Mouse (Mus musculus): ENCODE results near the gene Gm21983.

The Gm21983 gene

GRCm38 (mm10) chr7:27184964-27185363 is 4.1 kb upstream of the Gm21983 start:
- peak; percentile 44 for DNase-seq (ENCODE audit: low read depth)

- no peak for DNase-seq (ENCODE audit: low read depth)
Measured at GRCm38 (mm10) chr7:27182498-27182897, 1.6 kb upstream of the Gm21983 start.

- no peak for DNase-seq (ENCODE audit: low read depth)
Measured at GRCm38 (mm10) chr7:27180036-27180435, 850 bp downstream of the Gm21983 start.

GRCm38 (mm10) chr7:27179217-27179918 is 1.5 kb downstream of the Gm21983 start:
- DNase-seq (ENCODE audit: low read depth): no peak

- peak; percentile 99 for DNase-seq (ENCODE audit: low read depth)
Measured at GRCm38 (mm10) chr7:27178324-27179216, 2.3 kb downstream of the Gm21983 start, which contains the start of gene Rab4b. Gene Rab4b, minus strand, starts transcription at chr7:27178896.

GRCm38 (mm10) chr7:27177942-27178323 is 3.0 kb downstream of the Gm21983 start:
- no peak for DNase-seq (ENCODE audit: low read depth)

GRCm38 (mm10) chr7:27174896-27175295 is 6.0 kb downstream of the Gm21983 start:
- DNase-seq (ENCODE audit: low read depth): no peak

GRCm38 (mm10) chr7:27174496-27174895 is 6.4 kb downstream of the Gm21983 start:
- DNase-seq (ENCODE audit: low read depth): no peak

- DNase-seq (ENCODE audit: low read depth): no peak
Measured at GRCm38 (mm10) chr7:27170981-27171380, 9.9 kb downstream of the Gm21983 start.

- DNase-seq (ENCODE audit: low read depth): no peak
Measured at GRCm38 (mm10) chr7:27168371-27168770, 12.5 kb downstream of the Gm21983 start.

- DNase-seq (ENCODE audit: low read depth): no peak
Measured at GRCm38 (mm10) chr7:27167475-27168094, 13.3 kb downstream of the Gm21983 start.

- peak; percentile 85 for DNase-seq (ENCODE audit: low read depth)
Measured at GRCm38 (mm10) chr7:27166614-27167474, 14.0 kb downstream of the Gm21983 start, which contains the start of gene Egln2. Gene Egln2, minus strand, starts transcription at chr7:27166802.

- peak; percentile 63 for DNase-seq (ENCODE audit: low read depth)
Measured at GRCm38 (mm10) chr7:27166229-27166613, 14.7 kb downstream of the Gm21983 start.

GRCm38 (mm10) chr7:27165696-27166095 is 15.2 kb downstream of the Gm21983 start:
- no peak for DNase-seq (ENCODE audit: low read depth)

GRCm38 (mm10) chr7:27165007-27165655 is 15.8 kb downstream of the Gm21983 start:
- DNase-seq (ENCODE audit: low read depth): no peak

- DNase-seq (ENCODE audit: low read depth): no peak
Measured at GRCm38 (mm10) chr7:27164112-27164947, 16.6 kb downstream of the Gm21983 start.

- no peak for DNase-seq (ENCODE audit: low read depth)
Measured at GRCm38 (mm10) chr7:27163450-27163805, 17.5 kb downstream of the Gm21983 start.

GRCm38 (mm10) chr7:27162780-27163449 is 18.0 kb downstream of the Gm21983 start:
- DNase-seq (ENCODE audit: low read depth): no peak

GRCm38 (mm10) chr7:27161744-27162143 is 19.1 kb downstream of the Gm21983 start:
- DNase-seq (ENCODE audit: low read depth): no peak

- DNase-seq (ENCODE audit: low read depth): no peak
Measured at GRCm38 (mm10) chr7:27160921-27161320, 20.0 kb downstream of the Gm21983 start.

Measured in c-Kit-positive CD71-positive TER-119-negative erythroid progenitor cells, embryonic 14.5 days (primary cell).